Mouse (Mus musculus): ENCODE results near the gene Ctxn1. TPM values are rescaled to one million over a fixed set of nuclear protein-coding genes. Genes with fewer than 3 reads are reported as not detected.

Gene Ctxn1
- polyA plus RNA-seq, 1 experiment from 2014 or later: 111 TPM

DNA sequence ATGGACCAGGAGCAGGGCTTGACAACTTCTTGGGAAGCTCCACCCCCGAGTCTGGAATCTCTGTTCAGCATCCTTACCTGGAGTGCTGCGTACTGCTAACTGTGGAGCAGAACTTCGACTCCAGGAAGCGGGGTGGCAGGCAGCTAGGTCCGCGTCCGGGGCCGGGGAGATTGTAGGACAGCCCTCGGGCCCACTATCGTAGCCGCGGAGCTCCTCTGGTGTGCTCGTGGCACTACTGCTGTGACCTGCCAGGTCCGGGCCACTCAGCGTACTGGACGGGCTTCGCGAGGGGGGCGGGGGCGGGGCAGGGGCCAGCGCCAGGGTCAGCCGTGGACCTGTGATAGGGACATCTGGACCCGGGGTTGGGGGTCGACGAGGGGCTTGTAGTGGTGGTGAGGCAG is 46.3 kb downstream of the Ctxn1 start:
- Histone ChIP-seq H3K4me1 (replicated peaks) (peaks cover 38% of the 10 kb centered on the region), H3K4me3 (replicated peaks) (peak overlapping the region; percentile 46), H3K27me3 (peaks cover 74% of the 10 kb centered on the region), H3K36me3 (0 out of 2 replicates have a peak, but pooled peaks cover 9% of the 10 kb centered on the region), H3K9me3 (0 out of 2 replicates have a peak, but pooled peaks cover 5% of the 10 kb centered on the region), H3K9ac (replicated peaks) (peak overlapping the region; percentile 57; the same call in 1 of the 2 replicates), H3K4me2 (peak overlapping the region; percentile 91), H3K27ac (no peak overlapping the region)
- under 1% methylated on average over 25 of the region's 25 CpGs for WGBS
- ATAC-seq (ENCODE audit: insufficient number of reproducible peaks, insufficient read depth, low FRiP score, low TSS enrichment, low read depth): peak; percentile 21

DNA sequence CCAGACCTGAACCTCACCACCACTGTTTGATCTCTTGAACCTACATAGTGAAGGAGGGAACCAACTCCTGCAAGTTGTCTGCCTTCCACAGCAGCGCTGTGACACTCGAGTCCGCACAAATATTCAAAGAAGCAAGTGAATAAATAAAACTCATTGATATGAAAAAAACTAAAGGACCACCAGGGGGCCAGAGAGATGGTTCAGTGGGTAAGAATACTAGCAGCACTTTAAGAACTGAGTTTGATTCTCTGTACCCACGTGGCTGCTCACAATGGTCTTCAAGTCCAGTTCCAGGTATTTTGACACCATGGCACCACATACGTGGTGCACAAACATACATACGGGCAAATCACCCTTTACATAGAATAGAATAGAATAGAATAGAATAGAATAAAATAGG is 48.0 kb downstream of the Ctxn1 start:
- WGBS: 85% methylated on average over 6 of the region's 6 CpGs
- H3K27ac ChIP-seq: no peak overlapping the region
- peaks cover 74% of the 10 kb centered on the region for H3K27me3 ChIP-seq
- 0 out of 2 replicates have a peak, but pooled peaks cover 5% of the 10 kb centered on the region for H3K9me3 ChIP-seq
- no peak overlapping the region for H3K9ac ChIP-seq (replicated peaks)
- no peak overlapping the region for H3K4me2 ChIP-seq
- 0 out of 2 replicates have a peak, but pooled peaks cover 9% of the 10 kb centered on the region for H3K36me3 ChIP-seq
- no peak for ATAC-seq (ENCODE audit: insufficient number of reproducible peaks, insufficient read depth, low FRiP score, low TSS enrichment, low read depth)
- no peak overlapping the region for H3K4me3 ChIP-seq (replicated peaks)
- H3K4me1 ChIP-seq (replicated peaks): peaks cover 33% of the 10 kb centered on the region

Other genes with a start within 250 kb of the Ctxn1 start
- not detected in 2 replicates for gene Cd209f, start 153.4 kb downstream of the Ctxn1 start, polyA plus RNA-seq (2016; fragmentation: Nextera tagmentation; extraction: Ambion mirVana)
- gene Cd209g, start 125.2 kb downstream of the Ctxn1 start, polyA plus RNA-seq (2016; fragmentation: Nextera tagmentation; extraction: Ambion mirVana): not detected in 2 replicates
- 29.4 and 33.7 TPM in 2 replicates for gene Evi5l, start 92.7 kb downstream of the Ctxn1 start, polyA plus RNA-seq (2016; fragmentation: Nextera tagmentation; extraction: Ambion mirVana)
- gene Prr36, start 41.8 kb downstream of the Ctxn1 start, polyA plus RNA-seq (2016; fragmentation: Nextera tagmentation; extraction: Ambion mirVana): 1.4 and 1.6 TPM in 2 replicates
- gene Lrrc8e, start 32.4 kb downstream of the Ctxn1 start, polyA plus RNA-seq (2016; fragmentation: Nextera tagmentation; extraction: Ambion mirVana): 0.24 and 0.39 TPM in 2 replicates
- 33.7 and 36.9 TPM in 2 replicates for gene Map2k7, start 20.5 kb downstream of the Ctxn1 start, polyA plus RNA-seq (2016; fragmentation: Nextera tagmentation; extraction: Ambion mirVana)
- gene Gm49320, start 20.4 kb downstream of the Ctxn1 start, polyA plus RNA-seq (2016; fragmentation: Nextera tagmentation; extraction: Ambion mirVana): 1.0 and 1.1 TPM in 2 replicates
- gene Tgfbr3l, start 11.1 kb downstream of the Ctxn1 start, polyA plus RNA-seq (2016; fragmentation: Nextera tagmentation; extraction: Ambion mirVana): 5.5 and 6.5 TPM in 2 replicates
- 61.6 and 70.8 TPM in 2 replicates for gene Snapc2, start 6.2 kb downstream of the Ctxn1 start, polyA plus RNA-seq (2016; fragmentation: Nextera tagmentation; extraction: Ambion mirVana)
- gene Timm44, start 16.6 kb upstream of the Ctxn1 start, polyA plus RNA-seq (2016; fragmentation: Nextera tagmentation; extraction: Ambion mirVana): 66.7 and 72.8 TPM in 2 replicates
- 23.0 TPM in 2 replicates for gene Ccl25, start 65.9 kb upstream of the Ctxn1 start, polyA plus RNA-seq (2016; fragmentation: Nextera tagmentation; extraction: Ambion mirVana)
- gene Elavl1, start 66.1 kb upstream of the Ctxn1 start, polyA plus RNA-seq (2016; fragmentation: Nextera tagmentation; extraction: Ambion mirVana): 341 and 367 TPM in 2 replicates
- gene Cers4, start 233.8 kb upstream of the Ctxn1 start, polyA plus RNA-seq (2016; fragmentation: Nextera tagmentation; extraction: Ambion mirVana): 13.2 and 14.0 TPM in 2 replicates

Measured in limb, embryonic 12.5 days (tissue).